Mouse (Mus musculus) cerebellum, adult 2 months (tissue): ENCODE measurements around the gene Gbf1.

Experiments
- CTCF ChIP-seq: fragments of 200-500 bp; IDR thresholded peaks from 2 replicates; pipeline ENCODE4 v1.5.1; 2011; ENCODE audit warnings: low read depth, mild to moderate bottlenecking, control low read depth, low read length, moderate library complexity, borderline replicate concordance; ENCODE audit not compliant: insufficient read depth
- POLR2A ChIP-seq: fragments of 200-500 bp; IDR thresholded peaks from 2 replicates; pipeline ENCODE4 v1.6.1; 2011; ENCODE audit warnings: low read length, control low read depth, borderline replicate concordance; ENCODE audit not compliant: insufficient read depth

DNA sequence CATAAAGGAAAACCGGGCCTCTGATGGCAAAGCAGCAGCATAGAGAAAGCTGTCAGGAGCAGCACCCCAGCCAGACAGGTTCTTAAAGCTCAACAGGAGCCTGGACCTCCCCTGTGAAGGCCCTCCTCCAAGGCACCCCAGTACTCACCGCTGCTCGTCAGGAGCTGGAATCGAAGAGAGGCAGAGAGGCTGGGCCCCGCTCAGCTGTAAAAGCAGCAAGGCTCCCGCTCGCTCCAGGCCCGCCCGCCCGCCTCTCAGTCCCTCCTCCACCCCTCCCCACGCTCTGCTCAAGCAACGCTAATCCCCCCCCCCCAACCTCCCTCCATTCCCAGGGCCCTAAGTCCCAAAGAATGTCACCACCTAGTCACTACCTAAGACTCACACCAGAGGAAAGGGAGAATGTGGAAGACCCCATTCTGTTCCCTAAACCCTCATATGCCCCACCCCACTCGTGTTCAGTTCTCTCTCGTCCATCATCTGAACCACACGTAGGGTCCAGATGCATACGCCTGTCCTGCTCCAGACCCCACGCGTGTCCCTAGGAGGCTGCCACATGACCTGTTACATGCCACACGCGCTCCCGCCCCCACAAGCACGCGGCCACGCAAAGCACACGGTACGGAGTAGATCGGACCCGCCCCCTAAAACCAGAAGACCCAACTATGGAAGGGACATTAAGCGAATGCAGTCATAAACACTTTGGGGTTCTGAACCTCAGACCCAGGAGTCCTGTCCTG, 173.9 kb downstream of the Gbf1 start:
- TF ChIP-seq CTCF (no peak), POLR2A (no peak)
